Mouse (Mus musculus): ENCODE data around the gene Pgpep1.

GRCm38 (mm10) chr8:70608749-70609367 is 51.3 kb downstream of the Pgpep1 start, which contains the start of gene Ssbp4:
- TF ChIP-seq CTCF (conservative IDR thresholded peaks at IDR 0.05 in 1 of 2, IDR thresholded peaks at IDR 0.05 in 1 of 2; ENCODE audit: low read depth in 2 of 2, low read length in 2 of 2) (no peak), CHD1 (IDR thresholded peaks at IDR 0.05; ENCODE audit: low read depth, low read length) (no peak), POLR2AphosphoS2 (IDR thresholded peaks at IDR 0.05; ENCODE audit: low read depth, low read length) (0 out of 2 replicates have a peak, but pooled peaks have one; percentile 49), MEF2A (IDR thresholded peaks at IDR 0.05; ENCODE audit: borderline replicate concordance, low read depth, low read length) (no peak; the same call in 1 of the 2 replicates), USF1 (IDR thresholded peaks at IDR 0.05; ENCODE audit: low read depth, low read length) (no peak), POLR2A (IDR thresholded peaks at IDR 0.05; ENCODE audit: low read depth, low read length) (no peak), GABPA (IDR thresholded peaks at IDR 0.05; ENCODE audit: insufficient replicate concordance, low read depth, low read length) (no peak), CHD2 (IDR thresholded peaks at IDR 0.05; ENCODE audit: low read length) (no peak), TCF12 (IDR thresholded peaks at IDR 0.05; ENCODE audit: low read depth, low read length) (no peak), MXI1 (IDR thresholded peaks at IDR 0.05; ENCODE audit: low read depth, low read length) (peak; percentile 39), SIN3A (IDR thresholded peaks at IDR 0.05; ENCODE audit: low read length) (peak; percentile 10; the same call in 1 of the 2 replicates), NRF1 (IDR thresholded peaks at IDR 0.05; ENCODE audit: low read depth, low read length) (no peak)
